Mouse (Mus musculus) forebrain, embryonic 10.5 days (tissue): ENCODE results near the gene Cbfa2t2. TPM values are rescaled to one million over a fixed set of nuclear protein-coding genes. Genes with fewer than 3 reads are reported as not detected.

ENCODE experiments used
- DNase-seq: peaks from one replicate; pipeline ENCODE4 v3.0.0-alpha.2; 2017; ENCODE audit warnings: low spot score; ENCODE audit errors: extremely low spot score
- H3K27ac ChIP-seq: fragments of 300-500 bp; sonication (generic); 2 replicates; pipeline ENCODE4 v1.5.1; 2016; ENCODE audit warnings: mild to moderate bottlenecking
- H3K27me3 ChIP-seq: fragments of 300-500 bp; sonication (generic); 2 replicates; pipeline ENCODE4 v1.6.1; 2016; ENCODE audit warnings: mild to moderate bottlenecking; ENCODE audit not compliant: poor library complexity, severe bottlenecking
- H3K36me3 ChIP-seq: fragments of 300-500 bp; sonication (generic); replicated peaks from 2 replicates; pipeline ENCODE4 v1.6.1; 2016; ENCODE audit warnings: mild to moderate bottlenecking, moderate library complexity
- H3K4me1 ChIP-seq: fragments of 300-500 bp; sonication (generic); 2 replicates; pipeline ENCODE4 v1.6.1; 2016
- H3K4me3 ChIP-seq: fragments of 300-500 bp; sonication (generic); 2 replicates; pipeline ENCODE4 v1.5.1; 2016; ENCODE audit warnings: mild to moderate bottlenecking, moderate library complexity
- H3K9me3 ChIP-seq: fragments of 300-500 bp; sonication (generic); 2 replicates; pipeline ENCODE4 v1.6.1; 2016; ENCODE audit warnings: mild to moderate bottlenecking, moderate library complexity
- WGBS: fragments of 180-500 bp; shearing (Covaris S2); methylation state at CpG from one replicate; pipeline ENCODE4 v1.1.7; 2016; 5-methylcytosine and 5-hydroxymethylcytosine counted together
- polyA plus RNA-seq: library from polyadenylated mRNA; unstranded; fragments of >200 nt; fragmentation: Nextera tagmentation; extraction: Ambion mirVana; gene quantifications from 2 replicates; pipeline ENCODE4 v1.2.1, GENCODE M21; 2016

The Cbfa2t2 gene
- 57.4 and 59.3 TPM in 2 replicates for polyA plus RNA-seq

GRCm38 (mm10) chr2:154436458-154437190 is at the start of gene Cbfa2t2:
TSS of gene Cbfa2t2 (plus strand) at chr2:154436481.
- Histone ChIP-seq H3K36me3 (peaks cover 4% of the 10 kb centered on the region), H3K27me3 (no peaks in the 10 kb centered on the region), H3K4me3 (peak within 1 kb of the TSS; percentile 72), H3K27ac (peak within 1 kb of the TSS; percentile 95), H3K4me1 (peaks cover 31% of the 10 kb centered on the region), H3K9me3 (no peaks in the 10 kb centered on the region)
- WGBS = under 1% methylated on average over 68 of the region's 70 CpGs
- peak; percentile 70 for DNase-seq

DNA sequence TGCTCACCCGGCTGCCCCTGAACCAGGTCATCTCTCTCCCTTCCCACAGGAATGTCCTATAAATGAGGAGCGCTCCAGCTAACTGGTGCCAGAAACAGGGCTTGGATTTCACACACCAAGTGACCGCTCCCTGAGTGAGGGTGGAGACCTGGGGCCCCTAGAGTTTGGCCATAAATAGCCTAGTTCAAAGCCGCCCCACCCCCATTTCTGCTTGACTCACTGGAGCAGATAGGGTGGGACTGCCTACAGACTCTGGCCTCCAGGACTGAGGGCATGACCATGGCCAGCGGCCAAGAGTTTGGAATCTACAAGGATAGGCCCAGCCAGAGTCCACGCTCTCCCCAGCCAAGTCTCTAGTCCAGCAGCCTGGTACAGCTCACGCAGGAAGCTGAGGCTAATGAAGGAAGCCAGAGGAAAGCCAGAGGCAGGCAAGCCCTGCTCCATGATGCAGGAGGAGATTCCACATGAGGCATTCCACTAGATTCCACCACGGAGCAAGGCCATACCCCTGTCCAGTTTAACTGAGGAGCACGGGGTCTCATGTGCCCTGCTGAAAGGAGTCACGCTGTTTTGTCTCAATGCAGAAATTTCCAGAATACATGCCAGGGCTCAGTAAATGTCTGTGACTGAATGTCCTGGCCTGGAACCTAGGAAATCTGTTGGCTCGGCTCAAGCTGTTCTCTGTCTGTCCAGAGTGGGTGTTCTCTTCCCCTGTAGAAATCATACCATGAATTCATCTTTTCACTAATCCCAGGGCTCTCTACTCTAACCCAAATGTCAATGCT is 45.9 kb upstream of the Cbfa2t2 start:
- H3K4me1 ChIP-seq = peaks cover 5% of the 10 kb centered on the region; the same call in 1 of the 2 replicates
- no peak for DNase-seq

DNA sequence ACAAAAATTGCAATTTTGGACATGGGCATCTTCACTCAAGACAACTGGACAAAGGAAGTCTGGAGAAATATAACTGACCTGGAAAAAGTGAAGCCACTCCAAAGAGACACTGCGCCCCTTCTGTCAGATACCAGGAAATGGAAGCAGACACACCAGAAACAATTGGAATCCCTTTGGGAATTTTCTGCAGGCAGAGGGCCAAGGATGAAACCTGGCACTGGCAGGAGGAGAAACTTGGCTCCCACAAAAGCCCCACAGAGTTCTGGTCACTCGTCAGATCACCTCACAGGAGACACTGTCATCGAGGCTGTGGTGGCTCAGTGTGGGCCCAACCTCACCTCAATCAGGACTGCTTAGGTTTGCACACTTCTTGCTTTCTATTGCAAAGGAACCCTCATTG is 41.7 kb upstream of the Cbfa2t2 start:
- Histone ChIP-seq H3K4me1 (peaks cover 5% of the 10 kb centered on the region; the same call in 1 of the 2 replicates), H3K27ac (no peak overlapping the region), H3K36me3 (no peaks in the 10 kb centered on the region), H3K9me3 (no peaks in the 10 kb centered on the region), H3K4me3 (no peak overlapping the region), H3K27me3 (no peaks in the 10 kb centered on the region)
- no peak for DNase-seq
- WGBS = 85% methylated on average over 3 of the region's 3 CpGs

More for the DNA sequence above, 45.9 kb upstream of the Cbfa2t2 start:
- Histone ChIP-seq H3K27me3 (no peaks in the 10 kb centered on the region), H3K27ac (no peak overlapping the region), H3K9me3 (no peaks in the 10 kb centered on the region), H3K36me3 (no peaks in the 10 kb centered on the region), H3K4me3 (no peak overlapping the region)
- 92% methylated on average over 11 of the region's 11 CpGs for WGBS

- no peak overlapping the region for H3K4me3 ChIP-seq
- H3K27me3 ChIP-seq = no peaks in the 10 kb centered on the region
- H3K27ac ChIP-seq = no peak overlapping the region
- no peaks in the 10 kb centered on the region for H3K4me1 ChIP-seq
- DNase-seq = no peak
- 87% methylated on average over 2 of the region's 2 CpGs for WGBS
- H3K9me3 ChIP-seq = no peaks in the 10 kb centered on the region
- H3K36me3 ChIP-seq = no peaks in the 10 kb centered on the region
Observed at GRCm38 (mm10) chr2:154396529-154396928, 39.8 kb upstream of the Cbfa2t2 start.

- DNase-seq = no peak
- Histone ChIP-seq H3K36me3 (no peaks in the 10 kb centered on the region), H3K27ac (no peak overlapping the region), H3K4me3 (no peak overlapping the region), H3K27me3 (no peaks in the 10 kb centered on the region), H3K9me3 (no peaks in the 10 kb centered on the region), H3K4me1 (no peaks in the 10 kb centered on the region)
- WGBS = 91% methylated on average over 7 of the region's 7 CpGs
Observed at GRCm38 (mm10) chr2:154398267-154398666, 38.0 kb upstream of the Cbfa2t2 start.

DNA sequence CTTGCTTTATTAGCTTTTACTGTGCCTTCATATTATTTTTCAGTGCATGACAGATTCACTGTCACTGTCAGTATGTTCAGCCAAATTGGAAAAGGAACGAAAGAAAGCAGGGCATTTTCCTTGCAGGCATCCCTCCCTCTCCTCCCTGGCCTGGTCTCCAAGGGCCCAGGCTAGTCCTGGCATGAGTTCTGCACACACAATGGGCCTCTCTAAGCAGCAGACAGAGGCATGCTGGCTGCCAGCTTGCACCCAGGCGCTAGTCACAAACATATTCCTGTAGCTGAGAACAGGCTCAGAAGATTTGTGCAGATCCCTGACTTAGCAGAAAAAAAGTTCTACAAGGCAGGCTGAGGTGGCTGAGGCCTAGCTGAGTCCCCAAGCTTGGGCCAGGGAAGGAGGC is 37.0 kb upstream of the Cbfa2t2 start:
- H3K4me3 ChIP-seq = no peak overlapping the region
- H3K27me3 ChIP-seq = no peaks in the 10 kb centered on the region
- WGBS = 86% methylated on average over 2 of the region's 2 CpGs
- no peak overlapping the region for H3K27ac ChIP-seq
- H3K4me1 ChIP-seq = no peaks in the 10 kb centered on the region
- no peaks in the 10 kb centered on the region for H3K9me3 ChIP-seq
- no peaks in the 10 kb centered on the region for H3K36me3 ChIP-seq
- DNase-seq = no peak

- H3K4me3 ChIP-seq = no peak overlapping the region
- 75% methylated on average over 1 of the region's 1 CpGs for WGBS
- no peak for DNase-seq
- no peak overlapping the region for H3K27ac ChIP-seq
- peaks cover 5% of the 10 kb centered on the region for H3K4me1 ChIP-seq
- H3K9me3 ChIP-seq = no peaks in the 10 kb centered on the region
- no peaks in the 10 kb centered on the region for H3K36me3 ChIP-seq
- peaks cover 18% of the 10 kb centered on the region for H3K27me3 ChIP-seq
Observed at GRCm38 (mm10) chr2:154401976-154402375, 34.3 kb upstream of the Cbfa2t2 start.

- H3K27me3 ChIP-seq = peaks cover 26% of the 10 kb centered on the region
- H3K9me3 ChIP-seq = no peaks in the 10 kb centered on the region
- H3K4me1 ChIP-seq = peaks cover 14% of the 10 kb centered on the region
- WGBS = 80% methylated on average over 7 of the region's 7 CpGs
- H3K36me3 ChIP-seq = no peaks in the 10 kb centered on the region
- no peak for DNase-seq
- H3K27ac ChIP-seq = no peak overlapping the region
- no peak overlapping the region for H3K4me3 ChIP-seq
Observed at GRCm38 (mm10) chr2:154402811-154403210, 33.5 kb upstream of the Cbfa2t2 start.

- WGBS = 79% methylated on average over 5 of the region's 5 CpGs
- H3K36me3 ChIP-seq = no peaks in the 10 kb centered on the region
- H3K27me3 ChIP-seq = peaks cover 49% of the 10 kb centered on the region
- H3K27ac ChIP-seq = no peak overlapping the region
- H3K9me3 ChIP-seq = no peaks in the 10 kb centered on the region
- peaks cover 20% of the 10 kb centered on the region for H3K4me1 ChIP-seq
- no peak overlapping the region for H3K4me3 ChIP-seq
- no peak for DNase-seq
Observed at GRCm38 (mm10) chr2:154405447-154405994, 30.8 kb upstream of the Cbfa2t2 start.

GRCm38 (mm10) chr2:154407063-154407642 is 29.1 kb upstream of the Cbfa2t2 start:
- WGBS = 33% methylated on average over 11 of the region's 11 CpGs
- peak; percentile 25 for DNase-seq
- H3K9me3 ChIP-seq = no peaks in the 10 kb centered on the region
- peak overlapping the region; percentile 83 for H3K27ac ChIP-seq
- peaks cover 20% of the 10 kb centered on the region for H3K4me1 ChIP-seq
- no peaks in the 10 kb centered on the region for H3K36me3 ChIP-seq
- H3K4me3 ChIP-seq = peak overlapping the region; percentile 82
- H3K27me3 ChIP-seq = peaks cover 56% of the 10 kb centered on the region

DNA sequence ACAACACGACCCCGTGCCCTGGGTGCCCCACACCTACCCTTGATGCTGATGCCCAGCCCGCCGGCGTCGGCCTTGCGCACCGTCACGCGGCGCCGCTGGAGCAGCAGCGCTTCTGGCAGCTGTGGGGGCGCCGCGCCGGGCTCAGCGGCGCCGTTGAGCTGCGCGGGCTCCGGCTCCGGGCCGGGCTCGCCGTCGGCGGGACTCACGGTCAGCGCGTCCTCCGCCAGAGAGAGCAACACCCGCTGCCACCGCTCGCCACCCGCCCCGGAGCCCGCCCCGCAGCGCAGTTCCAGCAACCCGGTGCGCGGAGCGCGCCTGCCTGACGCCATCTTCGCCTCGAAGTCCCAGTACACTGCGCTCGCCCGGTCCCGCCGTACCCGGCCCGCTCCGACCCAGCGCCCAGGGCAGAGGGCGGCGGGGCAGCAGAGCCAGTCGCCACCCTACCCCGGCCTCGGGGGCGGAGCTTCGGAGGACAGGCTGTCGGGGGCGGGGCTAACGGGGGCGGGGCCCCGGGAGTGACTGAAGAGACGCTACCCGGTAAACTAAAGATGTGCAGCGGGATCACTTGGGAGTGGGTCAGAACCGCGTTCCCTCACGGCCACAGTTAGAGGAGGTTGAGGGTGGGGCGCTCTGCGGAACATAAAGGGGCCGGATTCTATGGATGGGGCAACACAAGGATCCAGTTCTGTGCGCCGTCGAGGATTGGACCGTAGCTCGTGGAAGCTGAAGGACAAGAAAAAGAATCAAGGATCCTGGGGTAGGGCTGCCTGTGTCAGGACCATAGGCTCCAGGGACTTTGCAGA is 28.4 kb upstream of the Cbfa2t2 start, which contains the start of gene Snta1:
Gene Snta1 (minus strand): TSS at position 457 of the 803 bp plus-strand sequence.
- Histone ChIP-seq H3K27ac (peak within 1 kb of the TSS; percentile 83), H3K9me3 (no peaks in the 10 kb centered on the region), H3K36me3 (no peaks in the 10 kb centered on the region), H3K4me3 (peak within 1 kb of the TSS; percentile 82), H3K4me1 (peaks cover 20% of the 10 kb centered on the region), H3K27me3 (peaks cover 56% of the 10 kb centered on the region)
- WGBS = 2% methylated on average over 81 of the region's 84 CpGs
- peak; percentile 75 for DNase-seq

DNA sequence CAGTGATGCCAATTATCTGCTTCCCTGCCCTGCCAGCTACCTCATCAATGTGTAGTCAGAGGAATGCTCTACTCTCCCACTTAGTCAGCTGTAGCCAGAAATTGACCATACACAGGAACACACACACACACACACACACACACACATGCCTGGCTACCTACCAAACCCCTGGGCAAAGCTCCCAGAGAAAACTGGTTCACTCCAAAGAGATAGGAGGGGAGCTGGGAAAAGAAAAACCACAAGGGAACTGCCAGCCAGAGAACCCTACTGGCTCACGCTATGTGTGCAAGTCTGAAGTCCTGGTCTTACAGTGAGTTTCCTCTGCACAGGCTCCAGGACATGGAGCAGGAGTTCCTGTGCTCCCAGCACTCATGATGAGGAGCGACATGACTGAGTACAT is 25.9 kb upstream of the Cbfa2t2 start:
- no peak overlapping the region for H3K4me3 ChIP-seq
- no peak for DNase-seq
- H3K9me3 ChIP-seq = no peaks in the 10 kb centered on the region
- 66% methylated on average over 2 of the region's 2 CpGs for WGBS
- H3K4me1 ChIP-seq = peaks cover 19% of the 10 kb centered on the region
- peaks cover 54% of the 10 kb centered on the region for H3K27me3 ChIP-seq
- no peaks in the 10 kb centered on the region for H3K36me3 ChIP-seq
- H3K27ac ChIP-seq = no peak overlapping the region
